Mouse (Mus musculus) naive thymus-derived CD4-positive, alpha-beta T cell, adult 5 months (primary cell): ENCODE measurements around the gene Sec61a2. TPM values are rescaled to one million over a fixed set of nuclear protein-coding genes. Genes with fewer than 3 reads are reported as not detected.

ENCODE experiments used
- polyA plus RNA-seq: library from polyadenylated mRNA; unstranded; fragments of 100-300 nt; shearing (Covaris generic); gene quantifications from one replicate; pipeline ENCODE4 v1.2.1, GENCODE M21; 2017

The Sec61a2 gene
- 21.7 TPM for polyA plus RNA-seq

GRCm38 (mm10) chr2:5894843-5895570 is at the start of gene Sec61a2:
Sec61a2 (minus strand) TSS chr2:5895432.

GRCm38 (mm10) chr2:5942416-5943032 is 47.3 kb upstream of the Sec61a2 start, which contains the start of gene Dhtkd1:
Dhtkd1 (minus strand) TSS chr2:5942792.

GRCm38 (mm10) chr2:5862834-5863233 is 32.4 kb downstream of the Sec61a2 start, which contains the start of gene Gm13199:
Gm13199 (minus strand) TSS chr2:5862934.

GRCm38 (mm10) chr2:5844873-5845631 is 50.2 kb downstream of the Sec61a2 start, which contains the start of the genes Nudt5 and Cdc123:
Nudt5 (plus strand) TSS chr2:5845019.
Cdc123 (minus strand) TSS chr2:5845164.

Other genes starting within 250 kb of the Sec61a2 start
- 59.7 TPM for gene Camk1d, start 180.9 kb downstream of the Sec61a2 start, polyA plus RNA-seq
- gene Nudt5, start 50.4 kb downstream of the Sec61a2 start, polyA plus RNA-seq = 21.5 TPM
- gene Cdc123, start 50.3 kb downstream of the Sec61a2 start, polyA plus RNA-seq = 119 TPM
- gene Gm13199, start 32.5 kb downstream of the Sec61a2 start, polyA plus RNA-seq = 1.9 TPM
- not detected for gene Dhtkd1, start 47.4 kb upstream of the Sec61a2 start, polyA plus RNA-seq
- 19.7 TPM for gene Upf2, start 56.0 kb upstream of the Sec61a2 start, polyA plus RNA-seq
- gene Proser2, start 234.8 kb upstream of the Sec61a2 start, polyA plus RNA-seq = not detected